Mouse (Mus musculus): ENCODE data around the gene Ergic1.

Gene Ergic1

DNA sequence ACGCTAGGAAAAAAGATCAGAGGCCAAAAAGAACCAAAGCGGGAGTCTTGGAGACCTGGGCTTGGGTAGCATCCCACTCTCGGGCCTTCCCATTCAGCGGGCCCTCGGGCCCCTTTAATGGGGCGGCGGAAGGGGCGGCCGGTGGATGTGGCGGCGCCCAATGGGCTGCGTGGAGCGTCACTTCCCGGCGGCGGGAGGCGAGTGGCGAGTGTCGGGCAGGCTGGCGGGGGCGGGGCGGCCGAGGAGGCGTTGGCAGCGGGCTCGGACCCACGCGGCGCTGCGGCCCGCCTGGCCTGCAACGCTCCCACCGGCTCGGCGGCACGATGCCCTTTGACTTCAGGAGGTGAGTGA lies at the start of gene Ergic1:
TSS of gene Ergic1 (plus strand) at position 200 of the 351 bp plus-strand sequence.
- peak; percentile 97 to 98 for DNase-seq

DNA sequence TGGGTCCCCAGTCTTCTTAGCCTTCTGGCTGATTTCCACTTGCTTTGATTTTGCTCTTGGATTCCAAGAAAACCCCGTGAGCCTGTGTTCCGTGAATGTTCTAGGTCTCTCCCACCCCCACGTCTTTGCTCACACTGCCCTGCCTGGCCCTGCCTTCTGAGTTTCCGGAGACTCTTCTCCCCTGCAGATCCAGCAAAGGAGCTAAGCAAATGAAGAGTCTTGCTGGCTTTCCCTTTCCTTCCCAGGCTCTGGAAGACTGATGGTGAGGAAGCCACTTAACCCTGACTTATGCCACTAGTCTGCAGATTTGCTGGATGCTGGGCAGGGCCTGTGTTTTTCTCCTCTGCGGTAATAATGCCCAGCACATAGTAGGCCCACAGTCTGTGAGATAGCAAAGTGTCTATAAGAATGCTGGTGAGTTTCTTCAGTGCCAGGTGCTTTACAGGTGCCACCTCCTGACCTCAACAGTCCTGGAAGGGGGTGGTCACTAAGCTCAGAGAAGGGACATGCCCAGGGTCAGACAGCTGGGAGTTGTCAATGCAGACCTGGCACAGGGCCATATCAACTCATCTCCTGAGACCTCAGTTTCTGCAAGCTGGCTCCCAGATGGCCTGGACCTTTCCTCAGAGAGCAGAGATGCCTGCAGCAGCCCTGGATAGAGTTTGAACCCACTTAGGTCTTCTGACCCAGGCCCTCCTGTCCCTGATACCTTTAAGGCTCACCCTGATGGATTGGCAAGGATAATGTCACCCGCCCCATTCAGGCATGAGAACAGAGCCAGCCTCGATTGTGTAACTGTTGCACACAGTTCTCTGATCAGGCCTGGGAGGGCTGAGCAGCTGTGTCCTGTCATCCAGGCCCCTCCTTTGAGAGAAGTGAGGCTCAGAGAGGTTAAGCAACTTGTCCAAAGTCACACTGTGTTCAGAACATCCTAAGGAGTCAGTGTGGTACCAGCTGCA lies 49.2 kb upstream of the Ergic1 start:
- DNase-seq, result no peak

DNA sequence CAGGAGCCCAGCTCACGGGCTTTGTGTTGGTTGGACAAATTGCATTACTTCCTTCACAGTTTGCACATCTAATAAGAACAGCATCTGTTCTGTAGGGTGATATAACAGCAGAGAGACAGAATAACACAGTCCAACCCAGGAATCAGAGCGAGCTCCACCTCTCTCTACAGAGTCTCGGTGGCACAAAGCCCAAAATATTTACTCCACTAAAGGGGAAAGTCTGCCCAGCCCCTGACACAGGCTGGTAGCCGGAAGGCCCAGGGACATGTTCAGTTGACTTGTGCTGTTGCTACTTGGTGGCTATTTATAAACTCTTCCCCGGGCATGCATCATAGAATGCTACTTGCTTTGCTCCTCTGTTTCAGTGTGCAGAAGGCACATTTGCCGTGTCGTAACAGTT lies 48.3 kb upstream of the Ergic1 start:
- DNase-seq, result no peak

DNA sequence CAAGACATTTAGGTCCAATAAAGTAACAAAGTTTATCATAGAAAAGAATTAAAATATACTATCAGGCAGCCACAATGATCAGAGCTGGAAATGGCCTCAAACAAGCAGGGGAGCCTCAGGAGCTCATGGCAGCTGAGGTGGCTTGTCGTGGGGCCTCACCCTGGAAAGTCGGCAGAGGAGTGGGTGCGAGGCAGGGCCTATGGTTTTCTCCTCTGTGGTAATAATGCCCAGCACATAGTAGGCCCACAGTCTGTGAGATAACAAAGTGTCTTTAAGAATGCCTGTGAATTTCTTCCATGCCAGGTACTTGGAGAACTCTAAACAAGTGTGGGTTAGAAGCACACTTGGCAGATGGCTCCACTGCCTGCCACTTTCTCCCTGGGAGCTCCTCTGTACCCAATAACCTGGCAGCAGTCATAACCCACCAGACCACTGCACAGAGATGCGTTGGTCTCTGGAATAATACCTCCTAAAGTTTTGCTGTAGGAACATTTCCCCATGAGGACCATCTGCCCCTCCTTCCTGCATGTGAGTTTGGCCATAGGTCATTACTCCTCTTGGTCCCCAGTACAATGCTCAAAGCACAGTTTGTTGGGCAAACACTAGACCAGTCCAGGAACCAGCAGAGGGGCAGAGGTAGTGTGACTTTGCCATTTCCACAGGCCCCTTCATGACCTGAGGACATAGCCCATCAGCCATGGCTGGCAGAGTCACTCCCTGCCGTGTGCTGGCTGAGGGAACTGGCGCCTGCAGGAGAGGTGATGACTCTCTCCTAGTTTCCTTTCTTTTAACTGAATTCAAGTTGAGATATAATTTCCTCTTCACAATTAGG lies 47.6 kb upstream of the Ergic1 start:
- no peak for DNase-seq

DNA sequence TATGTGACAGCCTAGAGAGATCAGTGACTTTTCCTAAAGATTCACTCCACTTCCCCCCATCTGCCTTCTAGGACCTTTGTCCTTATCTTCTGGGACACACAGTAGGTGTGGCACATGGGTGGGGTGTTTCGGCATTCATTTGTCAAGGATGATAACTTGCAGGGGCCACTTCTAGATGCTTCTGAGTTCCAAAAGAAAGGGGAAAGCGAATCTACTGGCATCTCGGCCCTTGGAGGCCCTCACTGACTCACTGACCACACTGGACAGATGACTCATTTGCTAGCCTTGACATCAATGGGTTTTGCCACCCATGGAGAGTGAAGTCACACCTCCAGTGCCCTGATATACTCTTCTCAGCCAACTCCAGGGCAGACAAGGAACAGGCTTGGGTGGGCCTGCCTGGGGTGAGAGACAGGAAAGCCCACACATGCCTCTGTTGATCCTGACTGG lies 46.7 kb upstream of the Ergic1 start:
- DNase-seq, result no peak

DNA sequence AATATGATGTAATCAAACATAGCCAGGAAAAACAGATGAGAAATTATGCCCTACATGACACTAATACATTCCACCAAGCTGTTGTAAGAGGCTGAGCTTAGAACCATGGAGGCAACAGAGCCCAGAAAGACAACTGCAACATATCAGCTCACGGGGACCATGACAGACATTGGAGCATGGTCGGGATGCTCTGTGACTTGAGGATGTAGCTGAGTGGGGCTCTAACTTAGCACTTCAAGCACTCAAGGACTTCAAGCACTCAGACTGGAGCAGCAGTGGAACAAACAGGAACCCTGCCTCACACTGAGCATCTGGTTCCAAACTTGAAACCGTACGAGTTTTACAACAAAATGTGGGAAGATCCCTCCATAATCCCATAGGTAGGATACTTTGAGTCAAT lies 45.6 kb upstream of the Ergic1 start:
- DNase-seq, result no peak

DNA sequence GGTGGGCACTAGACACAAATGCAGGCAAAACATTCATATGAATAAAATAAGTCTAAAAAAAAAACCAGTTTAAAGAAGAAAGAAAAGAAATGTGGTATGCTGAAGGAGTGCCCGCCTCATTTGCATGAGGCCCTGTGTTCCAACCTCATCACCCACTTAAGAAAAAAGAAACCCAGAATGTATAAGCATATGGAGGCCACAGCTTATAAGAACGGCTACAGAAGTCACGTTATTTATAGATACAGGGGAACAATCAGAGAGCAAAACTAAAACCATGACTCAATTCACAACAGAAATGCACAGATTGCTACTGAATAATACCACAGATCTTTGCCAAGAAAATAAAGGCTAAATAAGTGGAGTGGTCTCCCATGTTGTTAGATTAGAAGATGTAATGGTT lies 43.0 kb upstream of the Ergic1 start:
- DNase-seq, result no peak

DNA sequence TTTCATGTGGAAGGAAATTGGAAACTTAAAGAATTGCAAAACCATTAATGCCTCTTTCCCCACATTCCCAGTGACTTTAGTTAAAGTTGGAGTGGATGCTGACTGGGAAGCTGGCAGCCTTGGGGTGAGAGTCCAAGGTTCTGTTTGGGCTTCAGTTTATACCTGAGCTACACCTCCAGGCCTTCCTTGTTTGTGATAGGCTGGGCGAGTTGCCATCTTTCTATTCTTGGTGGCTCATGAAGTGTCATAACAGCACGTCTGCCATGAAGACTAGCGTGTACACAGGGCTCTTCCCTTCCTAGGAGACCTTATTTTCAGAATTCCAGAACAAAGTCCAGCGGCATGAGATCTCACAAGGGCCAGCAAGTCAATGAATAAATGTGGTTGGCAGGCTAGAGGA lies 38.6 kb upstream of the Ergic1 start:
- DNase-seq, result no peak

DNA sequence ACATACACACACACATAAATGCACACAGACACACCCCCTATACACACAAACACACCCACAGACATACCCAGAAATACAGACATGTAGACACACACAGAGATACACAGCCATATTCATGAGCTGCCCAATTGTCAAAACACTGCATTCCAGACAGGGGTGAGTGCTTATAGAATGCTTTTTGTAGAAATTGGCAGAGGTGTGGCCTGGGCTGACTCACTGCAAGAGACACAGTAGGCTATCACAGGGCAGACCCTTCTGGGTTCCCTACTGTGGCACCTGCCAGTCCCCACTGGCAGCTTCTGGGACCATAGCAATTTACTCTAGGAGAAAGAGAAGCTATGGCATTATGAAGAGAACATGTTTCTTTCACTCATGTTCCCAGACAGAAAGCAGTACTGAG lies 37.0 kb upstream of the Ergic1 start:
- DNase-seq, result no peak

DNA sequence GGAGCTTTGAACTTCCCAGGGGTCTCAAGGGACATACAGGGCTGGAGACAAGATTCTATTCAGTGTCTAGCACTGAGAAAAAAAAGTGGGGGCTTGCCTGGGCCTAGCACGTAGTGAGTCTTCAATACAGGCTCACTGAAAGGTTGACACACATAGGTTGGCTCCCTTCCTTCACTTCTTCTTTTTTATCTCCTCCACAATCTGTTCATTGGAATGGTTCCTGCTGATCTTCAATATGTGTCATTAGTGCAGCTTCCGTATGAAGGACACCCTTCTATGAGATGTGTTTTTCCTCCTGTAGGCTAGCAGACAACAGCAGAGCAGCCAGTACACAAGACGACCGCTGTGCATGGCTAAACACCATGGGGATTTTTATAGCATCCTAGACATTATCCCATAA lies 36.5 kb upstream of the Ergic1 start:
- DNase-seq, result no peak

DNA sequence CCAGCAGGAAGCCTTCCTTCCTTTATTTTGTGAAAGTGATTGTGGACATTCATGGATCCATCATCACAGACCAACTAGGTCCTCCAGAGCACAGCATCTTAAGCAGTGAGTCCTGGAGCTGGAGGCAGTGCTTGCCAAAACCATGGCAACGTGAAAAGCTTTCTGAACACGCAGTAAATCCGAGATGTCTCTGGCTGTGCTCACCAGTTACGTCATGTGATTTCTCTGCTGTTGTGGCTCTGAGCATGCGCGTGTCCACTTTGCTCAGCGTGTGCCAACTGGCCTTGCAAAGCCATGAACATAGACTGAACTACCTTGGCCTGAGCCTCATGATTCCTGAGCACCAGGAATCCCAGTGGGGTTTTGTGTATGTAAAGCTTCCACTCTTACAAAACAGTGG lies 36.0 kb upstream of the Ergic1 start:
- DNase-seq, result peak; percentile 76 to 79

DNA sequence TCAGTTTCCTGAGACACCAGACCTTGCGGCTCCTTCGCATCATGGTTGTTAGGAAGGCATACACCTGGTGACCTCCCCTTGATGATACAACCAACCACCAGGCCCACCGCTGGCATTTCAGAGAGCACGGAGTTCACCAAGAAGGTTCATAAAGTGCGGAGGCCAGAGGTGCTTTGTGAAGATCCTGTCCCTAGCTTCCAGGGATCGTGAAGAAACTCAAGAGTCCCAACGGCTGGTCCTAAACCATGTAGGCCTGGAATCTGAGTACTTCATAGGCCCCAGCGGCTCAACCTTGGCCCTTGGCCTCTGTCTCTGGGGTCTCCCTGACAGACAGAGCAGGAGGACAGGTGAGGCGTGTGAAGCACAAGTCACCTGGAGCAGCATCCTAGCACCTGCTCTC lies 34.0 kb upstream of the Ergic1 start:
- no peak for DNase-seq

DNA sequence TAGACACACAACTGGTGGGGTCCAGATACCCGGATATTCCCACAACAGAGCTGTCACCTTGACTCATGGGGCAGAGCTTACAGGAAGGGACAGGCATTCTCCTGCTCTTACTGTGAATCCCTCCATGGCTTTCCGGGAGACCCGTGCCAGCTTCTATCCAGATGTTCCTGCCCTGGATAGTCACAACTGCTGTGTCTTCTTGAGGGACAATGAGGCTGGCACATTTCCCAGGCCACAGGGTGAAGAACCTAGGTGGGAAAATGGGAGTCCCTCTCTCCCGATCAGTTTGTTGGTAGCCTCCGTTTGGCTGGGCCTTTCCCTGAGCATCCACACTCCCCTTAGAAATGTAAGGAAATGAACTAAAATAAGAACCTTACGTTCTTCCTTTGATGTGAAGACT lies 32.5 kb upstream of the Ergic1 start:
- DNase-seq, result no peak

DNA sequence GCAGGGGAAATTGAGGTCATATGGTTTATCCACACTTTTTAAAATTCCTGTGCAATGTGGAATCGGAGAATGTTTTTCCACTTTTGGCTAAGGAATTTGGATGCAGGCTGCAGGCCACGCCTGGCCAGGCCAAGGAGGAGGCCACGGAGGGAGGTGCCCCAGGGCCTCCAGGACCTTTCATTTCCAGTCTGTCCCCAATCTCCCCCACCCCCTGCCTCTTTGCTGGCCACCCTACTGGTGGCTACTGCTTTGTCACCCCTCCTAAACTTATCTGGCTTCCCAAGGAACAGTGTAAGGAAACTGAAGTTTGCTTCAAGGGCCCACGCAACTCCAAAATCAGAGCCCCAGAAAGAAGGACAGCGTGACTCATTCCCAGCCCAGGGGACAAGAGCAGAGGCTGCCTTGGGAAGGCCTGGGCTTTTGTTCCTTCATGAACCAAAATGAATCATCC lies 31.5 kb upstream of the Ergic1 start:
- no peak for DNase-seq

DNA sequence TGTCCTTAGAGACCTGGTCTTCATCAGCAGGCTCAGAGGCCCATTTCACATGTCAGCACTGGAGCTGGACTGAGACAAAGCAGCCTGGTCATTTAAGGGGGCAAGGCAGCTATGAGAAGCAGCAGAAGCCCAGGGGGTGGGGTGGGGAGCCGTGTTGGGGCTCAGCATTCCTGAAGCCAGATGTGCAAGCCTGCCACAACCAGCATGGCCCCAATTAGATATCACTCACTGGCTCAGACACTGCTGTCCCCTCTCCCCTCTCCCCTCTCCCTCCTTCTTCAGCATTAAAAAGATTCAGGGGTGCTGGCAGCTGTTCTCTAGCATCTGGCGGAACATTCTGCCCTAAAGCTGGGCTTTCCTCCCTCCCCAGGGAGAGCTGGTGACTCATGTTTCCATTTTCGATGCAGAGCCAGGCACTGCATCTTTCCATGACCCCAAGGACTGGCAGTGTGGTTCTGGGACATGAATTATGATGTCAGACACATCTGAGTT lies 30.7 kb upstream of the Ergic1 start:
- no peak for DNase-seq

DNA sequence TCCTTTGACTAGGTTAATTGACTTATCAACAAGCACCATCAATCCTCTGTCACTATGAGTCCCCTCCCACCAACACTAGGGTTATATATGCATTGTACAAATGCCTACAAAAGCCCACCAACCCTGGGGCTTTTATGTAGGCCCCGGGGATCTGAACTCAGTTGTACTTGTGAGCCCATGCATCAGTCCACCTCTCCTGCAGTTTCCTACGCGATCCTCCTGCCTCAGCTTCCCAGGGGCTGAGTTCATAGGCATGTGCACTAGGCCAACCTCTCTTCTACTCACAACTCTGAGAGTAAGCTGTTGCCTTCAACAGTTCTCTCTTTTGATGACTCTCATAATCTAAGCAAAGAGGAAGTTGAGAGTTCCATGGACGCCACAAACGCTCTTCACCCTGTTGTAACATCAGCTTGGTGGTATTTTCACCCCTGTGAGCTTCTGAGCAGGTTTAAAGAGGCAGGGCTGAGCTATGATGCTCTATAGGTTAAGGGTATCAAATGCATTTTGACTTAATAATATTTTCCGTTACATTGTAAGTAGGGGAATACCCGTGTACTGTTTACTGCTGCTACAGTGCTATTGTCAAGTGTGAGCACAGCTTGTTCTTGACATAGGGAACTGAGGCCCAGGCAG lies 29.8 kb upstream of the Ergic1 start:
- no peak for DNase-seq

DNA sequence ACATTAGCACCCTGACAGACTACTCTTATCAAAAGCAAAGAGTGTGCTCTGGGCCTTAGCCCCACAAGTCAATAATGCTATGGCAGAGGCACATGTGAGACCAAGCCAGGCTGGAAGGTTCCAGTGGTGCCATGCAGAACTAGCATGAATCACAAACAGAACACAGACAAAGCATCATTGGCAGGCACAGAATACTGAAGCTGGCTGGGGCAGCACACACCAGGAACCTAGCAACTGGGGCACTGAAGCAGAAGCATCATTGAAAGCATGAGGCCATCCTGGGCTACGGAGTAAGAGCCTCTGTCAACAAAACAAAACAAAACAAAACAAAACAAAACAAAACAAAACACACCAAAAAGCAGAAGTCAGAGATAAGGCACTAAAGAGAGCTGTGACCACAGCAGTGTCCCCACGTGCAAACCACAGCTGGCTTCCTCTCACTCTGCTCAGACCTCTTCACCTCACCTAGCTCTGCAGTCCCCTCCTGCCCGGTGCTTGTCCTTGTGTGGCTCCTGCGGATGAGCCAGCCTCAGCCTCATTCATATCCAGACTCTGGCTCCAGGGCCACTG lies 28.7 kb upstream of the Ergic1 start:
- DNase-seq, result no peak

DNA sequence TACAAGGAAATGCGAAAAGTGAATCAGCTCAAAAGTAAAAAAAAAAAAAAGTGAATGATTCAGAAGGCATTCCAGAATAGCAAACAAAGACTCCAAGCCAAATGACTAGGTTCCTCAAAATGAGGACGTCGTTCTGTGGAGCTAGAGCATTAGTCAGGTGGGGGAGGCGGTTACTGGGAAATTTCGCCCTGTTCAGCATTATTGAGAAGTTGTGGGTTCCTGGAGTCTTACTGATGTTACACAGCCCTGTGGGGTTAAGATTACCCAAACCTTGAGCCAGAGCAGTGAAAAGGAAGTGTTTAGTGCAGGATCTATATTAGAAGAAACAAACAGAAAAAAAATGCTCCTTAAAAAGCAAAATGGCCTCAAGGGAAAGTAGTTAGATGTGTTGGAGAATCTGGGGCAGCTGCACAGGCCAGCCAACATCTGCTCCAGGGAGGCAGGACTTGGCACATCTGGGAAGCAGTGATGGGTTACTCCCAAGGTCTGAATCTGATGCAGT lies 27.4 kb upstream of the Ergic1 start:
- DNase-seq, result no peak

DNA sequence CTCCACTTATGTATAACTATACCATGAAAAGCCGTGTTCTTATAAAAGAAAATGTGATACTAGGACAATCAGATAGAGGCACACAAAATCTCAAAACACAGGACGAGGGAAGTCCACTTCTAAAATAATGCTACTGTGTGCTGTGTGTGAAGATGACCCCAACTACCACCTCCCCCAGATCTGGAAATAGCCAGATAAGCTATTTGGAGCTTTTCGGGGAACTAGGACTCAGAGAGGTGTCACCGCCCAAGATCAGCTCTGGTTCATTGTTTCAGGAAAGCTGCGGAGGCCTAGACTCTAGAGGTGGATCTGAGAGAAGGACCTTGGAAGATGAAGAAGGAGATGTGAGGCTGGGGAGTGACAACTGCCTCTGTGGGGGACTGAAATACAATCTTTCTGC lies 26.6 kb upstream of the Ergic1 start:
- DNase-seq, result no peak

DNA sequence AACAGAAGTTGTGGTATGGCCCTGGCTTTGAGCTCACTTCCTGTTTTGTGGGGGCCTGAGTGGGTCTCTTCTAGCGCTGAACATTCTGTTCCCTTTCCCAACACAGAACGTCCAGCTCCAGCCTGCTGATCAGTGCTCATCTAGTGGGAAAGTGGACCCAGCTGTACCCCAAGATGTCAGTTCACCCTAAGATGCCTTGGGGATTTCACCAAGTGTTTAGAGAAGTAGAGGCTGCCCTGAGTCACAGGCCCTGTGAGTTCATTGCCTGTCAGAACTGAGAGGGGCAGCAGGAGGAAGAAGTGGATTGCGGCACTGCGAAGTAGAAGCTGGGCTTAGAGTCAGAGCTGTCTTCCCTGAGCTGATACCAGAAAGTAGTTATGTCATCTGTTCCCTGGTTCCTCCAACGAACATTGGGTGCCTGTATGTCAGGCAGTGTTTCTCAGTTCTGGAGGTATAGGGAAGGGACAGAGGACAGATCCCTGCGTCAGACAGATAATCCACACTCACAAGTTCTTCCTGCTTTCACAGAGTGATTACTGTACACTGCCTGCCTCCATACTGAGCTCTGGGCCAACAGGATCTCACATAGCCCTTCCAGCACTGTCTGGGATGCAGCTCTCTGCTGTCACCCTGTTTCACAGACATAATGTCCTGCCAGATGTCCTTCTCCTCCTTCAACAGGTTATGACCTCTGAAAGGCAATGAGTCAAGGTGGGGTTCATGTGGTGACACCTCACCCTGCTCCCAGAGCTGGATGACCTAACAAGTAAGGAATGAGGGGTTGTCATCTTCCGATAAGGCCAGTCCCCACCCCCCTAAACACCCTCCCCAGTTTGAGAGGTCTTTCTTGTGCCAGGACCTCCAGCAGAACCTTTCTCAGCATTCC lies 25.8 kb upstream of the Ergic1 start:
- no peak for DNase-seq

DNA sequence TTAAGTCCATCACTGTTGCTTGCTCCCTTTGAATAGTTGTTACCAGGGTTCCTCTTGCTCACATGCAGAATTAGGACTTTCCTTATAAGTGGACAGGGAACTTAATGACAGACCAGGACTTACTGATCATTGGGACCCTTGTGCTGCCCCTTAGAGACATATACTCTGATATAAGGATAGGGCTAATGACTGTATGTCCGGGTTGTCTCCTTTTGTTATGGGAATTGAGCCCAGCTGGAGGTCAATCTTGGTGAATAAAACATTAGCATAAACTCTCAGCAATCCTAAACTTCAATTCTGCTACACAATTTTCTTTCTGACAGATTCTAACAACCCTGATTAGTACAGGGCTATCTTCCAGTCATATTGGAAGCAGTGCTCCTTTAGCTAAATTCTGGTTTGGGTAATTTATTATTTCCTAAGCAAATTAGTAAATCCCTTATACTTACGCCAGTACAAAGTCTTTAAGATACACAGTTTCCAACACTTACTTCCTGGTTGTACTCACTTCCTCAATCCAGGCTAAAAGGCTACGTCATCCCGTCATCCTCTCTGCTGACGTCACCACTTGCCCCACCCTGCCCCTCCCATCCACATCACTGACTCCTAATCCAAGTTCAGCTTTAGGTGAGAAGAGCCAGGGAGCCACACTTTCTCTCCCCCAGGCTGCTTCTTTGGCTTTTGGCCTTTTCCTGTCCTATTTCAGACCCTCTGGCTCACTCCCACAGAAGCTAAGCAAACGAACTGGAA lies 23.4 kb upstream of the Ergic1 start:
- DNase-seq, result no peak

Measured in cerebellum, postnatal 10 days (tissue).